Mouse (Mus musculus): ENCODE results near the gene Tpst1.
A peak's percentile ranks its signal among the peaks of the same experiment; 100 is the strongest.
"Not testable (repeated sequence)": the region's sequence is repeated elsewhere in the genome, so short reads cannot be mapped to it uniquely, and the experiment has no call there.

The Tpst1 gene

GRCm38 (mm10) chr5:130073026-130073425 is at the start of gene Tpst1:
Gene Tpst1 (plus strand): TSS chr5:130073326.
- no peak for DNase-seq (ENCODE audit: low read depth, low spot score)

DNA sequence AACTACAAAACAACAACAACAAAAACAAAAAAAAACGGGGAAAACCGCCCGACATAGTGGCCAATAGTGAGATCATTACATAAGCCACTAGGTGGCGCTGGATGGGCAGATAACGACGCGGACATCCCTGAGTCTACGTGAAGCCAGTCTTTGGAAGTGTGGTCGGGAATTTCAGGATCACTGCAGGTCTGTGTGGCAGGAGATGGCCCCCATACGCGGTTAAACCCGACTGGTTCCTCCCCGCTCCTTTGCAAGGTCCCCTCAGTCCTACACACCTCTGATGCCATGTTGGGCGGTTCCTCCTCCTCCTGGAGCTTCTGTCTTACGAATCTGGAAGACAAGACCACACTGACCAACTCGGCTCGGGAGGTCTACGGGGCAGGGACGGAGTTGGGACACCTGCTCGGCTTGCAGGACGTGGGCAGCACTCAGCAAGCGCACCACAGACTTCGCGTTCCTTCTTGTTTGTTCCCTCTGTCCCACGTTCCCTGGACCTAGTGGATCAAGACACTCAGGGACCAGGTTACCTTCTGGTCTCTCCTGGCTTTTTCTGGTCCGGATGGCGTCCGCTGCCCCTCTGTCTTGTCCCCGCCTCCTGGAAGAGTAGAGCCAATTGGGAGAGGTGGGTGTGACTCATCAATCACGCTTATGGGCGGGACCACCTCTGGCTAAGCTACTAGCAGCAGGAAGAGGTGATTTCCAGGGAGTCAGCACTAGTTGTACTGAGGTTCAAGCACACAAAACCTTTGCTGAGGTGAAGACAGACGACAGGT is 49.2 kb upstream of the Tpst1 start:
- DNase-seq (ENCODE audit: low read depth, low spot score), result peak; percentile 93

DNA sequence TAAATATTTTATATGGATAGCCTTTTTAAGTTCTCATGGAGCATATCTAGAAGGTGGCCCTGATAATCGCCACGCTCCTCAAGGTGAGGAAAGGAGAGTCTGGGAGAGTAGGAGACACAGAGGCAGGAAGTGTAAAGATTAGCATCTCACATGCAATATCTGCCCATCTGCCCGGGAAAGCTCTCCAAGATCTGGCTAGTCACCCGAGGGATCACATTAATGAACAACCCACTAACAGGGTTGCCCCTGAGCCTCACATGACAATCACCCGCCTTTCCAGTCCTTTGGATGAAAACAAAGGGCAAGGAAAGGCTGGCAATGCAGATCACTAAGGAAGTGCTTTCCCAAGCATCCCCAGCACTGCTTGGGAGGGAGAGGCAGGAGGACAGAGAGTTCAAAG is 46.0 kb upstream of the Tpst1 start:
- no peak for DNase-seq (ENCODE audit: low read depth, low spot score)

GRCm38 (mm10) chr5:130027696-130028095 is 45.4 kb upstream of the Tpst1 start:
- no peak for DNase-seq (ENCODE audit: low read depth, low spot score)

DNA sequence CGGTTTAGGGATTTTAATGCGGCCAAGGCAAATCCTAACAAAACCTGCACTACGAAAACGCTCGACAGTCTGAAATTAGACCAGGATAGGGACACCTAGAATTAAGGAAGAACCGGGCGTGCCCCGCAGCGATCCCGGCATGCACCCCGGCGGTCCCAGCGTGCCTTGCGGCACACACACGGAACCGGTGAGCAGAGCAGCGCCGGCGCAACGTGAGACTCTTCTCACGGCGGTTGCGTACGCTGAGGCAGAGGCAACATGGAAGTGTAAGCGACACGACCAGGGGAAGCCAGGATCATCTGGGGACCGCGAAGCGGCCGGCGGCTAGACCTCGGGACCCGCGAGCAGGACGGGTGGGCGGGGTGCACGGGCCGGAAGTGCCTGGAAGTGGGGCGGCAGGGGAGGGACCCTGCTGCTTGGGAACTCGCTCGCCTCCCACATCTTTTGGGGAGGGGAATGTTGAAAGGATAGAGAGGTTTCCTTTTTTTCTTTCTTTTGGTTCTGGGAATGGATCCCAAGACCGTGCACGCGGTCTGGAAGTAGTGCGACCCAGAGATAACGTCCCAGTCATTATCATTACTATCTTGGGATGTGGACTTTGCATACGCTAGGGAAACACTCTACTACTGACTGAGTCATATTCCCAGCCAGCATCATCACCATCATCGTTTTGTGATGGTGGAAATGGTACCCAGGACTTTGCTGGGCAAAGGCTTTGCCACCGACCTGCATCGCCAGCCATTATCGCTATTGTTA is 43.8 kb upstream of the Tpst1 start, which contains the start of the genes Asl and Crcp:
Gene Asl, minus strand, starts transcription at position 106 of the 756 bp plus-strand sequence.
Gene Crcp, plus strand, starts transcription at position 149 of the 756 bp plus-strand sequence.
- DNase-seq (ENCODE audit: low read depth, low spot score), result peak; percentile 94

- DNase-seq (ENCODE audit: low read depth, low spot score), result no peak
These were observed 41.4 kb upstream of the Tpst1 start for GRCm38 (mm10) chr5:130031410-130032390.

DNA sequence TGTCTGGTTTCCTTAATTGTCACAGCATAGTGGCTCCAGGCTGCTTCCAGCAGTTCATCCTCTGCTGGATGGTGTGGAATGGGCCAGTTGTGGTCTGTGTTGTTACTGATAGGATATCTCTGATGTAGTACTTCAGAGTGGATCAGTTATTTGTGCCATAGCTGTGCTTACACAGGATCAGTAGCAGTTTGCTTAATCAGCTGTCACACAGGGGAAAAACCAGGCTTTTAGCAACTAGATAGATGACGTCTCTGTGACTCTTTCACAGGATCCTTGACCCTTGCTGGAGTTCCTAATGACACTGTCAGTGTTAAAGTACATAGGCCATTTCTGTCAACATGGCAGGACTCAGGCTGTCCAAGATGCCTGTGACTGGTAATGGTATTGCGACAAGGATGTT is 39.3 kb upstream of the Tpst1 start:
- no peak for DNase-seq (ENCODE audit: low read depth, low spot score)

DNA sequence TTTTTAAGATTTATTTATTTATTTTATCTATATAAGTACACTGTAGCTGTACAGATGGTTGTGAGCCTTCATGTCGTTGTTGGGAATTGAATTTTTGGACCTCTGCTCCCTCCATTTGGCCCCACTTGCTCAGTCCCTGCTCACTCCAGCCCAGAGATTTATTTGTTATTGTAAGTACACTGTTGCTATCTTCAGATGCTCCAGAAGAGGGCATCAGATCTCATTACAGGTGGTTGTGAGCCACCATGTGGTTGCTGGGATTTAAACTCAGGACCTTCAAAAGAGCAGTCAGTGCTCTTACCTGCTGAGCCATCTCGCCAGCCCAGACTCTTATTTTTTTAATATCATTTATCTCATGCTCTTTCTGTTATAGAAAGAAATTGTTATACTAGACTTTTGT is 36.8 kb upstream of the Tpst1 start:
- DNase-seq (ENCODE audit: low read depth, low spot score), result not testable (repeated sequence)

GRCm38 (mm10) chr5:130037752-130038455 is 35.2 kb upstream of the Tpst1 start:
- peak; percentile 80 for DNase-seq (ENCODE audit: low read depth, low spot score)

GRCm38 (mm10) chr5:130040797-130041196 is 32.3 kb upstream of the Tpst1 start:
- DNase-seq (ENCODE audit: low read depth, low spot score), result no peak

GRCm38 (mm10) chr5:130041262-130041661 is 31.9 kb upstream of the Tpst1 start:
- DNase-seq (ENCODE audit: low read depth, low spot score), result no peak

DNA sequence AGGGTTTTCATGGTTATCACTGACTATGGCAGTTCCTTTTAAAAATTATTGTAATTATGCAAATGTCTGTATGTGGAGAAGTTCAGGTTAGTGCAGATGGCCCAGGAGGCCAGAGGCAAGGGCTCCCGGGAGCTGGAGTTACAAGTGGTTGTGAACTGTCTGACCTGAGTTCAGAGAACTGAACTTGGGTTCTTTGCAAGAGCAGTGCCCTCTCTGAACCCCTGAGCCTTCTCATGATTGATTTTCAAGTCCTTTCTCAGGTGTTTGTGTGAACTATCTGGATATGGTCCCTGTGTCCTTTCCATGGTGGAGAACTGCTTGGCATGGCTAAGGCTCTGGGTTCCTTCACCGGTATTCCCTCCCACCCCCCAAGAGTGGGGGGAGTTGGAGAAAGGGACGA is 29.4 kb upstream of the Tpst1 start:
- DNase-seq (ENCODE audit: low read depth, low spot score), result no peak

DNA sequence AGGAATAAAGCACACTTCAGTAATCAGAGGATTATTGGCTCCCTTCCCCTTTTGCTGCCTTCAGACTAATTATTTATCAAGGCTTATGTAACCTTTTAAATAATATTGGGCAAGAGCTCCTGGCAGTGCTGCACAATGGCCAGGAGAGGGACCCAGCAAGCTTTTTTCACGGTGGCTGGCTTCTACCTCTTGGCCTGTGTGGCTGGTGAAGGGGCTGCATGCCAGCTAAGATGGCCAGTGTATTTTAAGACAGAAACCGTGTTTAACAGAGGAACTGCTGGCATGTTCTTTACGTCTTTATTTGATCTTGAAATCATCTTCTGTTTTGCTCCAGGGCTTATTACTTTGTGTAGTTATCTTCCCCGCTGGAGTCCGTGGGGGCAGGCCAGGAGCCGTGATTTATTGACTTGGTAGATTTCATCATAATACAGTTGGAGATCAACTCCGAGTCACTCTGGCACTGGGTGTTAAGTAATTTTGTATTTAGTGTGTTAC is 28.9 kb upstream of the Tpst1 start:
- DNase-seq (ENCODE audit: low read depth, low spot score), result peak; percentile 92

- DNase-seq (ENCODE audit: low read depth, low spot score), result no peak
These were observed 27.0 kb upstream of the Tpst1 start for GRCm38 (mm10) chr5:130046100-130046499.

DNA sequence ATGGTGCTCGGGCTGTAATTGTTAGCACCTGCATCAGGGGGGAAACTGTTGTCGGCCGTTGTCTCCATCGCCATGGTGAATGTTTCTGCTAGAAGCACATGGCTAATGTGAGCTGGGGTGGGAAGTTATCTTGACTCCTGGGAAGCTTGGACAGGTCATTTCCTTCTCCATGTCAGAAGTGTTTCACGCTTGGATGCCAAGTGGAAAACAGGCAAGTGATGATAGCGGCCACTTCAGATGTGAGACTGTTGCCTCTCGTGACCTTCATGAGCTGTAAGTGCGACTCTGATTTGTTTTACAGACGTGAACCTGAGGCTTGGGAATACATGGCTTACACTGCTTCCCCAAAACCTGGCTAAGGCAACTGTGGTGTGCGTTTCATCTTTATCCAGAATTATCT is 26.5 kb upstream of the Tpst1 start:
- no peak for DNase-seq (ENCODE audit: low read depth, low spot score)

DNA sequence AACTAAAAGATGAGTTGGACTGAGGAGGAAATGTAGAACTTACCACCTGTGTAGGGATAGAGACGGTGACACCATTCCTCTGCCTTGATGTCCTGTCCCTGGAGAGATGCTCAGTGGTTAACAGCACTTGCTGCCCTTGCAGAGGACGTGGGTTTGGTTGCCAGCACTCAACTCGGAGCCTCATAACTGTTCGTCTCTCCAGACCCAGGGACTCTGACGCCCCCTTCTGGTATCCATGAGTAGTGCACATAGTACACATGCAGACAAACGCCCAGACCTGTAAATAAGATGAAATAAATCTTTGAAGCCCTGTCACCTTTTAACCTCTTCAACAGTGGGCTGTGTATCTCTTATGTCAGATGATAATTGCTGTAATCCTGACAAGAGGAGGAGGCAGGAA is 26.1 kb upstream of the Tpst1 start:
- DNase-seq (ENCODE audit: low read depth, low spot score), result no peak

GRCm38 (mm10) chr5:130048786-130049520 is 24.2 kb upstream of the Tpst1 start:
- DNase-seq (ENCODE audit: low read depth, low spot score), result peak; percentile 68

- DNase-seq (ENCODE audit: low read depth, low spot score), result peak; percentile 94
These were observed 22.7 kb upstream of the Tpst1 start for GRCm38 (mm10) chr5:130050416-130050815.

GRCm38 (mm10) chr5:130051073-130051860 is 21.9 kb upstream of the Tpst1 start:
- DNase-seq (ENCODE audit: low read depth, low spot score), result peak; percentile 67

Measured in brain, adult 2 months (tissue).